Mouse (Mus musculus): Measurements from ENCODE around the gene Pin4.

- no peak for TF ChIP-seq CTCF (IDR thresholded peaks at IDR 0.05; ENCODE audit: control insufficient read depth, insufficient read depth, low read length)
- TF ChIP-seq POLR2A (IDR thresholded peaks at IDR 0.05; ENCODE audit: borderline replicate concordance, control insufficient read depth, low read depth, low read length) = no peak
These were observed 50.9 kb downstream of the Pin4 start for GRCm38 (mm10) chrX:102170135-102170534.
